Mouse (Mus musculus) myocyte (in vitro differentiated cells): ENCODE measurements around the gene Ensa.

Experiments used
- CEBPB ChIP-seq: IDR thresholded peaks from 2 replicates; pipeline ENCODE4 v1.6.1; 2011; ENCODE audit warnings: mild to moderate bottlenecking, moderate library complexity; ENCODE audit not compliant: poor library complexity, insufficient read depth, severe bottlenecking
- E2F4 ChIP-seq: IDR thresholded peaks from one replicate; pipeline ENCODE4 v1.6.1; 2011; ENCODE audit warnings: mild to moderate bottlenecking, control low read depth, moderate library complexity; ENCODE audit not compliant: insufficient read depth
- MAX ChIP-seq: IDR thresholded peaks from one replicate; pipeline ENCODE4 v1.6.1; 2011; ENCODE audit warnings: low read depth, mild to moderate bottlenecking, control low read depth
- MYOD1 ChIP-seq, 3 experiments: IDR thresholded peaks; one replicate each; pipeline ENCODE4 v1.6.1; 2011; ENCODE audit warnings: control low read depth in 2 of 3, low read depth in 2 of 3, mild to moderate bottlenecking in 2 of 3, moderate library complexity in 1 of 3; ENCODE audit not compliant: insufficient read length in 2 of 3, control insufficient read depth in 1 of 3
- POLR2A ChIP-seq: IDR thresholded peaks from one replicate; pipeline ENCODE4 v1.6.1; 2011; ENCODE audit warnings: low read depth, mild to moderate bottlenecking, control low read depth, moderate library complexity; ENCODE audit not compliant: insufficient read length
- POLR2AphosphoS2 ChIP-seq: IDR thresholded peaks from one replicate; pipeline ENCODE4 v1.6.1; 2011; ENCODE audit warnings: low read depth, control low read depth; ENCODE audit not compliant: insufficient read length
- REST ChIP-seq: IDR thresholded peaks from one replicate; pipeline ENCODE4 v1.6.1; 2011; ENCODE audit warnings: mild to moderate bottlenecking, control low read depth, moderate library complexity; ENCODE audit not compliant: insufficient read depth, insufficient read length

DNA sequence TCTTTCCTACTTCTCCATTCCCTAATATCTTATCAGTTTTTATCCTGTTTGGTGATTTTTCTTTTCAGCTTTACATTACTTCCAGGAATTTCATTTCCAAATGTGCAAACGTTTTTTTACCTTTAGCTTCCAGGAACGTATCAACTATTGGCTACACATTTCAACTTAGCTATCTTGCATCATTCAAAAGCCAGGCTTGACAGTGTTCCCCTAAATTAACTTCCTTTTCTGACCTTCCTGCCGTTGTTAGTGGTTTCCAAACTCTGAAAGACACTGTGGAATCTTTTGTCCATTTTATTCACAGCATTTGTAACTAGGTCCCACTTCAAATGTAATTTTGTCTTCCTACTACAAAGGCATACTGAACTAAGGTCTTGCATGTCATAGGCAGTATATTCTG, 15.6 kb upstream of the Ensa start:
- no peak for TF ChIP-seq POLR2A
- no peak for TF ChIP-seq E2F4
- TF ChIP-seq MYOD1 (IDR thresholded peaks at IDR 0.05; ENCODE audit: control insufficient read depth in 1 of 3, insufficient read length in 2 of 3, low read depth in 2 of 3): no peak
- TF ChIP-seq REST: no peak
- TF ChIP-seq CEBPB: no peak
- TF ChIP-seq MAX: no peak
- no peak for TF ChIP-seq POLR2AphosphoS2
